Mouse (Mus musculus): ENCODE data around the gene Bin2.

GRCm38 (mm10) chr15:100632323-100632722 is 37.0 kb downstream of the Bin2 start:
- no peak for TF ChIP-seq CTCF (IDR thresholded peaks at IDR 0.05; ENCODE audit: low read depth, low read length)
- TF ChIP-seq GATA1 (IDR thresholded peaks at IDR 0.05; ENCODE audit: borderline replicate concordance, low read length) = no peak
- no peak for TF ChIP-seq POLR2AphosphoS5 (IDR thresholded peaks at IDR 0.05; ENCODE audit: insufficient replicate concordance, low read depth, low read length)

Data from G1E (cell line).